Mouse (Mus musculus): Measurements from ENCODE around the gene Syt7. TPM values are rescaled to one million over a fixed set of nuclear protein-coding genes. Genes with fewer than 3 reads are reported as not detected.

Gene Syt7
- polyA plus RNA-seq, 1 experiment from 2014 or later, result 3.0 TPM

DNA sequence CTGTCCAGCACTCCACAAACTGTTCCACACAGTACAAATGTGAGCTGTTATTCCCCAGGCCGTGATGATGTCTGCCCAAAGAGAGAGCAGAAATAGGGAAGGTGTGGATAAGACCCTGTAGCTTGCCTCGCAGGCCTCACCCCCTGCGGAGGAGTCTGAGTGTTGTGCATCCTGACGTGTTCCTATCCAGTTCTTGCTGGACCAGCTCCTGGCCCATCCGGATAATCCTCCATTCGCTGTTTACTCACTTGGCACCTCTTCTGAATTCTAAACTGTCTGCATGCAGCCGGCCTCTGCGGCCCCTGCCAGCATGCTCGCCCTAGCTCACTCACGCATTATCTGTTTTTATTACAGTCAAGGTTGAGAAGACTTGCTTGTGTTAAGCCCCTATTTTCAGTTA lies 15.5 kb downstream of the Syt7 start:
- no peak overlapping the region for H3K4me3 ChIP-seq (ENCODE audit: low read depth, low read length)
- 72% methylated on average over 10 of the region's 10 CpGs for WGBS
- H3K36me3 ChIP-seq (ENCODE audit: control insufficient read depth, insufficient read depth, low read length), result no peaks in the 10 kb centered on the region
- no peaks in the 10 kb centered on the region for H3K27me3 ChIP-seq (ENCODE audit: control insufficient read depth, insufficient read depth, low read length)
- no peak overlapping the region for H3K9ac ChIP-seq (ENCODE audit: low read length)
- no peak for DNase-seq (ENCODE audit: low spot score, missing footprints)
- H3K4me2 ChIP-seq, result no peak overlapping the region
- H3K4me1 ChIP-seq (ENCODE audit: control insufficient read depth, insufficient read depth, low read length), result 0 out of 2 replicates have a peak, but pooled peaks cover 2% of the 10 kb centered on the region
- H3K9me3 ChIP-seq (ENCODE audit: control insufficient read depth, low read length), result no peaks in the 10 kb centered on the region
- ATAC-seq (ENCODE audit: low FRiP score), result no peak
- H3K27ac ChIP-seq (ENCODE audit: low read depth, low read length), result no peak overlapping the region

DNA sequence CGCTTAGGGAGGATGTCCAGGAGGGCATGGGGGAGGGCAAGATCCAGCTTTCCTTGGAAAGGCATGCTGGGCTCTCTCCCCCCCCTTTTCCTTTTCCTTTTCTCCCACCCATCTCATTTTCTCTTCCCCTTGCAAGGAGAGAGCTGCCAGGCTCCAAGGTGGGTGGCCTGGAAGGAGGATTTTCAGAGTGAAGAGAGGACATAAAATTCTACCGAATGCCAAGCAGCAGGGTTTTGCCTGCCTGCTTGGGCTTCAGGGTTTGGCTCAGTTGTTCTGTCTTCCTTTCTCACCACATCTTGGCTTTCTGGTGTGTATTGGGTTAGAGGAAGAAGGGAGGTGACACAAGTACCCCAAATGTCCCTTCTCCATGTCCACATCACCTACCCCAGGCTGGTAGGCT lies 16.0 kb downstream of the Syt7 start:
- H3K27ac ChIP-seq (ENCODE audit: low read depth, low read length), result no peak overlapping the region
- DNase-seq (ENCODE audit: low spot score, missing footprints) (no peak), ATAC-seq (ENCODE audit: low FRiP score) (no peak)
- no peak overlapping the region for H3K4me2 ChIP-seq
- 0 out of 2 replicates have a peak, but pooled peaks cover 2% of the 10 kb centered on the region for H3K4me1 ChIP-seq (ENCODE audit: control insufficient read depth, insufficient read depth, low read length)
- H3K4me3 ChIP-seq (ENCODE audit: low read depth, low read length), result no peak overlapping the region
- no peaks in the 10 kb centered on the region for H3K36me3 ChIP-seq (ENCODE audit: control insufficient read depth, insufficient read depth, low read length)
- no peaks in the 10 kb centered on the region for H3K9me3 ChIP-seq (ENCODE audit: control insufficient read depth, low read length)
- WGBS, result 81% methylated on average over 2 of the region's 2 CpGs
- no peaks in the 10 kb centered on the region for H3K27me3 ChIP-seq (ENCODE audit: control insufficient read depth, insufficient read depth, low read length)
- no peak overlapping the region for H3K9ac ChIP-seq (ENCODE audit: low read length)

GRCm38 (mm10) chr19:10413701-10414242 lies 24.9 kb downstream of the Syt7 start:
- DNase-seq (ENCODE audit: low spot score, missing footprints) (peak; percentile 98), ATAC-seq (ENCODE audit: low FRiP score) (peak; percentile 90)
- peak overlapping the region; percentile 47 for H3K4me2 ChIP-seq
- H3K4me1 ChIP-seq (ENCODE audit: control insufficient read depth, insufficient read depth, low read length), result peaks cover 16% of the 10 kb centered on the region
- H3K27ac ChIP-seq (ENCODE audit: low read depth, low read length), result peak overlapping the region; percentile 22
- H3K4me3 ChIP-seq (ENCODE audit: low read depth, low read length), result peak overlapping the region; percentile 19
- no peaks in the 10 kb centered on the region for H3K27me3 ChIP-seq (ENCODE audit: control insufficient read depth, insufficient read depth, low read length)
- peak overlapping the region; percentile 49 for H3K9ac ChIP-seq (ENCODE audit: low read length)
- no peaks in the 10 kb centered on the region for H3K36me3 ChIP-seq (ENCODE audit: control insufficient read depth, insufficient read depth, low read length)
- no peaks in the 10 kb centered on the region for H3K9me3 ChIP-seq (ENCODE audit: control insufficient read depth, low read length)
- WGBS, result under 1% methylated on average over 16 of the region's 19 CpGs

GRCm38 (mm10) chr19:10415508-10415907 lies 26.6 kb downstream of the Syt7 start:
- no peak for DNase-seq (ENCODE audit: low spot score, missing footprints)
- H3K4me1 ChIP-seq (ENCODE audit: control insufficient read depth, insufficient read depth, low read length), result peaks cover 16% of the 10 kb centered on the region
- 83% methylated on average over 5 of the region's 5 CpGs for WGBS

DNA sequence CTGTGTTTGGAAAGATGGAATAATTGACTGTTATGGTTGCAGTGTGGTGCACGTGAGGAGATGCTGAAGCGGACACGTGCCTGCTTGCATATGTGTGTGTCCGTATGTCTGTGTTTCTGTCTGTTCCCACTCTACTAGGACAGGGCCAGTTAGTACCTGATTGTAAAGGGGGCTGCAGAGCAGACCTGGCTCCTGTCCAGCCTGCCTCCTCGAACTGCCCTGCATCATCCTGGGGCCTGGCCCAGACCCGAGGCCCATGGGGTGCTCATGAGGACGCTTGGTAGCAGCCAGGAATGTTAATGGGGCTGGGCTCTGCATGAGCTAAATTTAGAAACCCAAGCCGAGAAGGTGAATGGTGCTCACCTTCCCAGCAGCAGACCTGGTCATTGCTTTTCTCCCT lies 28.0 kb downstream of the Syt7 start:
- Histone ChIP-seq H3K4me1 (ENCODE audit: control insufficient read depth, insufficient read depth, low read length) (peaks cover 15% of the 10 kb centered on the region), H3K27ac (ENCODE audit: low read depth, low read length) (no peak overlapping the region), H3K4me2 (no peak overlapping the region), H3K9ac (ENCODE audit: low read length) (no peak overlapping the region), H3K36me3 (ENCODE audit: control insufficient read depth, insufficient read depth, low read length) (no peaks in the 10 kb centered on the region), H3K9me3 (ENCODE audit: control insufficient read depth, low read length) (no peaks in the 10 kb centered on the region), H3K27me3 (ENCODE audit: control insufficient read depth, insufficient read depth, low read length) (no peaks in the 10 kb centered on the region), H3K4me3 (ENCODE audit: low read depth, low read length) (no peak overlapping the region)
- DNase-seq (ENCODE audit: low spot score, missing footprints) (no peak), ATAC-seq (ENCODE audit: low FRiP score) (no peak)
- WGBS, result 72% methylated on average over 8 of the region's 8 CpGs

More at GRCm38 (mm10) chr19:10415508-10415907, 26.6 kb downstream of the Syt7 start:
- Histone ChIP-seq H3K9me3 (ENCODE audit: control insufficient read depth, low read length) (no peaks in the 10 kb centered on the region), H3K4me3 (ENCODE audit: low read depth, low read length) (no peak overlapping the region), H3K27ac (ENCODE audit: low read depth, low read length) (no peak overlapping the region), H3K36me3 (ENCODE audit: control insufficient read depth, insufficient read depth, low read length) (no peaks in the 10 kb centered on the region), H3K9ac (ENCODE audit: low read length) (no peak overlapping the region), H3K27me3 (ENCODE audit: control insufficient read depth, insufficient read depth, low read length) (no peaks in the 10 kb centered on the region), H3K4me2 (no peak overlapping the region)
- no peak for ATAC-seq (ENCODE audit: low FRiP score)

DNA sequence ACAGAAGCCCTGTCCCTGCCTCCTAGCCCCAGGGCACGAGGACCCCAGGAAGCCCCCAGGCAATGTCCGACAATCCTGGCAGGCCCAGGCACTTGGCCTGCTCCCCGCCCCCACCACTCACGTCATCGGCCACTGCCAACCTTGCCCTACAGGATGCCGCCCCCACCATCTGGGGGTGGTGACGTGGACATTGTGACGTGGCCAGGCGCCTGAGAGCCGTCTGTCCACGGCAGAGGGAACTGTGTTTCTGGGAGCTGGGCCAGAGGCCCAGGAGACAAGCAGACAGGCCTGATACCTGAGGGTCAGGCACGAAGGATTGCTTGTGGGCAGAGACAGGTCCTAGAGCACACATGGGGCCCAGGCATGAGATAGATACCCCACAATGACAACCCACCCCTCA lies 28.5 kb downstream of the Syt7 start:
- Histone ChIP-seq H3K9me3 (ENCODE audit: control insufficient read depth, low read length) (no peaks in the 10 kb centered on the region), H3K36me3 (ENCODE audit: control insufficient read depth, insufficient read depth, low read length) (no peaks in the 10 kb centered on the region), H3K4me2 (no peak overlapping the region), H3K27ac (ENCODE audit: low read depth, low read length) (no peak overlapping the region), H3K4me3 (ENCODE audit: low read depth, low read length) (no peak overlapping the region), H3K27me3 (ENCODE audit: control insufficient read depth, insufficient read depth, low read length) (no peaks in the 10 kb centered on the region), H3K9ac (ENCODE audit: low read length) (no peak overlapping the region), H3K4me1 (ENCODE audit: control insufficient read depth, insufficient read depth, low read length) (peaks cover 20% of the 10 kb centered on the region)
- ATAC-seq (ENCODE audit: low FRiP score) (no peak), DNase-seq (ENCODE audit: low spot score, missing footprints) (no peak)
- 79% methylated on average over 12 of the region's 12 CpGs for WGBS

DNA sequence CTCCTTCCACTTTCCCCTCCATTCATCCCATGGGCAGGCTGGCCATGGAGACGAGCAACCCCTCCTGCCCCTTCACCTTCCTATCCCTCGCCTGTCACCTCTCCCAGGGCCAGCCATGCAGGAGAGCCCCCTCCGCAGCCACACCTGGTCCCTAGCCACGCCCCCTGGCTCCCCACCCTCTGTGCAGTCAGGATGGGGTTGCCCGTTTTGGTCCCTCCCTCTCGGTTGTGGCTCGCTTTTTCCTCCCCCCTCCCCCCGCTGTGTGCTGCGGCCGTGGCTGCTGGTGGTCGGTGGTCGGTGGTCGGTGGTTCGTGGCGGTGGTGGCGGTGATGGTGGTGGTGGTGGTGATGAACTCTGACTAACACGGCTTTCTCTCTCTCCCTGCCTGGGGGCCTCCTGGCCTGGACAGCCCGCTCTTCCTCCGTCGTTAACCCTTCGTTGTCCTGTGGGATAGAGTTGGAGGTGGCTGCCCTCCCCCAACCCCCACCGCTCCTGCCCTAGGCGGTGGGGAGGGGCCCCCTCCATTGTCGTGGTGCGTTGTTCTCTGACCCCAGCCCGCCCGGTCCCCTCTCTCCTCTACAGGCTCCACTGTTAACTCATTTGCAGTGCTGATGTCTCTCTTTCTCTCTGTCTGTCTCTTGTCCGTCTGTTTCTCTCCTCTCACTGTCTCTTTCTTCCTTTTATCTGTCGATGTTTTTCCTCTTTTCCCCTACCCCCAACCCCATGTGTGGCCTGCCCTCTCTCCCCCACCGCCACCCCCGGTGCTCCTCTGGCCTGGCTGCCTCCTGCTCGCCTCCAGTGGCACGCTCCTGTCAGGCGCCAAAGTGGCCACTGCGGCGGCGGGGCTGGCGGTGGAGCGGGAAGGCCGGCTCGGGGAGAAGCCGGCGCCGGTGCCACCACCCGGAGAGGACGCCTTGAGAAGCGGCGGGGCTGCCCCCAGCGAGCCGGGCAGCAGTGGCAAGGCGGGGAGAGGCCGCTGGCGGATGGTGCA lies 33.4 kb downstream of the Syt7 start:
- Histone ChIP-seq H3K27me3 (ENCODE audit: control insufficient read depth, insufficient read depth, low read length) (no peaks in the 10 kb centered on the region), H3K4me1 (ENCODE audit: control insufficient read depth, insufficient read depth, low read length) (peaks cover 17% of the 10 kb centered on the region), H3K4me3 (ENCODE audit: low read depth, low read length) (peak overlapping the region; percentile 26), H3K9ac (ENCODE audit: low read length) (peak overlapping the region; percentile 60), H3K4me2 (peak overlapping the region; percentile 46), H3K36me3 (ENCODE audit: control insufficient read depth, insufficient read depth, low read length) (no peaks in the 10 kb centered on the region), H3K9me3 (ENCODE audit: control insufficient read depth, low read length) (no peaks in the 10 kb centered on the region), H3K27ac (ENCODE audit: low read depth, low read length) (no peak overlapping the region)
- DNase-seq (ENCODE audit: low spot score, missing footprints) (peak; percentile 92), ATAC-seq (ENCODE audit: low FRiP score) (peak; percentile 66)
- 2% methylated on average over 48 of the region's 53 CpGs for WGBS

GRCm38 (mm10) chr19:10424751-10425150 lies 35.9 kb downstream of the Syt7 start:
- no peak overlapping the region for H3K4me3 ChIP-seq (ENCODE audit: low read depth, low read length)
- DNase-seq (ENCODE audit: low spot score, missing footprints) (no peak), ATAC-seq (ENCODE audit: low FRiP score) (no peak)
- peaks cover 17% of the 10 kb centered on the region for H3K4me1 ChIP-seq (ENCODE audit: control insufficient read depth, insufficient read depth, low read length)
- H3K27ac ChIP-seq (ENCODE audit: low read depth, low read length), result no peak overlapping the region
- 50% methylated on average over 1 of the region's 1 CpGs for WGBS
- H3K9me3 ChIP-seq (ENCODE audit: control insufficient read depth, low read length), result no peaks in the 10 kb centered on the region
- H3K9ac ChIP-seq (ENCODE audit: low read length), result no peak overlapping the region
- no peaks in the 10 kb centered on the region for H3K36me3 ChIP-seq (ENCODE audit: control insufficient read depth, insufficient read depth, low read length)
- H3K4me2 ChIP-seq, result no peak overlapping the region
- H3K27me3 ChIP-seq (ENCODE audit: control insufficient read depth, insufficient read depth, low read length), result no peaks in the 10 kb centered on the region

Data from midbrain, embryonic 11.5 days (tissue).